Mouse (Mus musculus) kidney, adult 11 months (tissue): ENCODE data around the gene Mrpl19.

Source experiments
- DNase-seq: peaks from one replicate; pipeline ENCODE4 v3.0.0; 2022

Gene Mrpl19

GRCm38 (mm10) chr6:81924304-81924703 lies 41.5 kb downstream of the Mrpl19 start:
- DNase-seq: no peak

DNA sequence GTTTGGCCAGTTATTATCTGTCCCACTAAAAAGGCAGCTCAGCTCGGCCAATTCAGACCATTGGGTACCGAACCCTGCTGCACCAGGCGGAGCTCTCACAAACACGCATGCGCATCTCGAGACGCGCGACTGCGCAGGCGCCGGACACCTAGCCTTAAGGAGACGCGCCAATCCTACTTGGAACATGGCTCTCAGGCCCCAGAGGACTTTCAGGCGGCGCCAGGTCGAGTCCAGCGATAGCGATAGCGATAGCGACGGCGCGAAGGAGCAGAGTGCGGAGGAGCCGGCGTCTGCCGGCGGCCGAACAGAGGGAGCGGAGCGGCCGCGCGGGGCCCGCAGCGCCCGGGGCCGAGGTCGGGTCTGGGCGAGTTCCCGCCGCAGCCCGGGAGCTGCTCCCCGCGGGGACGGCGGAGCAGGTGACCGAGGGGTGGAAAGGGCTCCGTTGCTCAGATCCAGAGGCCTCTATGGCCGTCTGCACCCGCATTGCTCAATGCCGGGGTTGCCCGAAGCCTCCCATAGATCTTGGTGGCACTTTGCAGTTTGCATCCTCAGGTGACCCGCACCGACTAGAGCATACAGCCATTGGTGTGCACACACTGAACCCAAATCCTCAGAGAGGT lies 42.1 kb downstream of the Mrpl19 start, which contains the start of gene Gcfc2:
Gcfc2 (plus strand) TSS at position 147 of the 620 bp plus-strand sequence.
- DNase-seq: peak; percentile 89

- no peak for DNase-seq
These were observed 53.6 kb downstream of the Mrpl19 start for GRCm38 (mm10) chr6:81912177-81912576.

- DNase-seq: no peak
These were observed 54.0 kb downstream of the Mrpl19 start for GRCm38 (mm10) chr6:81911713-81912112.

DNA sequence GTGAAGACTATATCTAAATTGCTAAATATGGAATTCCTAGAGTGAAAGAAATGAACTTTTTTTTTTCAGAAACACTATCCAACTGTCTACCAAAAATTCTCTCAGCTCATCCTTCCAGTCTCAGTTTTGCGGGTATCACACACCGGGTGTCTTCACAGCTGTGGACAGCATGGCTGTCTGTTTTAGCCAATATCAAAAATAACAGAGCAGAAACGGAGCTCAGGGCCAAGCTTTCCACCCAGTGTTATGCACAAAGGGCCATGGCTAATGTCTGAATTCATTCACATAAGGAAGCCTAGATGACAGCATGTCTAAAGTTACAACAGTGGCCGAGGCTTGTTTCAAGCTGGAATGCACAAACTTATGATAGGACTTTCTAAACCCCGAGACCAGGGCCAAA lies 54.5 kb downstream of the Mrpl19 start:
- DNase-seq: no peak

DNA sequence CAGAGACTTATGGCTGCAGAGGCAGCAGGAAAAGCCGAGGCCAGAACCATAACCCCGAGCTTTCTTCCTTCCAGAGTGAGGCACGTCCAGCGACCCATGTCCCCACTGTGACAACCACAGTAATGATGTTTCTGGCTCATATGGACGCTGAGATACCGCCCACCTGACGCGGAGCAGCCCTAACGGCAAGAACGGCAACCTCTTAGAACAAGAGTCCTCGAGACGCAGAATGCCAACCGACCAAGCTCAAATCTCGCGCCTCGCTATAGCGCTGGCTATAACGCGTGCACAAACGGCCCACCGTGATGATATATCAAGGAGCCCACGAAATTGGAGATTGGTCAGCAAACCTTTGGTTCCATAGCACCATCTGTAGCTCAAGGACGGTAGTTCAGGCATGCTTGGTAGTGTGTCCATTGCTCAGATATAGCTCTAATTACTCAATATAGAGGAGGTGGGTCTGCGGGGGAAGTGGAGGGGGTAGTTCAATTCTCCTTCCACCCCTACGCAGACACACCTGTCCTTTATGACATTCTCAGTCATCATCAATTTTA lies 55.4 kb downstream of the Mrpl19 start:
- DNase-seq: no peak
